Mouse (Mus musculus) CH12.LX (cell line): ENCODE results near the gene Cd34.

Experiments used
- KAT2A ChIP-seq: IDR thresholded peaks from 2 replicates; pipeline ENCODE4 v1.6.1; 2012; ENCODE audit warnings: low read length, improper control_type of control experiment, inconsistent platforms; ENCODE audit not compliant: insufficient replicate concordance
- TCF12 ChIP-seq: IDR thresholded peaks from 2 replicates; pipeline ENCODE4 v1.6.1; 2014; ENCODE audit warnings: low read depth, mild to moderate bottlenecking, inconsistent platforms, low read length, improper control_type of control experiment

GRCm38 (mm10) chr1:194942912-194943311 is 4.3 kb downstream of the Cd34 start:
- TF ChIP-seq TCF12 = no peak
- no peak for TF ChIP-seq KAT2A
